In genomic region chr12:79842319-79842718, GRCm38 (mm10) we compare ENCODE assay signal across 9 mouse cellular contexts.
A peak's percentile ranks its signal among the peaks of the same experiment; 100 is the strongest.
DNase-seq lines count a peak whose midpoint lies in the region; ATAC-seq and TF ChIP-seq lines count a peak whose summit lies in the region.
"Had no signal": no experiment of that assay in that cellular context is flagged by ENCODE, and none has a peak within 500 bp of the region (broad histone marks: within the 10 kb centered on the region; RNA-seq: fewer than 3 reads in every experiment).

No protein-coding gene starts in this region.

- WGBS in kidney, embryonic 16.5 days = 14% methylated on average over 7 of the region's 7 CpGs
- 37% methylated on average over 7 of the region's 7 CpGs for WGBS in kidney, adult 2 months
- WGBS in embryonic facial prominence, embryonic 12.5 days = 13% methylated on average over 7 of the region's 7 CpGs
- WGBS in hindbrain, embryonic 14.5 days = 50% methylated on average over 7 of the region's 7 CpGs
- WGBS in macrophage (ENCODE audit: missing documents) = 49% methylated on average over 7 of the region's 7 CpGs

- peak overlapping the region; percentile 97 for H3K27ac ChIP-seq in kidney, embryonic 16.5 days (ENCODE audit: low read length)
- no peak overlapping the region for H3K27ac ChIP-seq in kidney, adult 2 months (ENCODE audit: insufficient read depth, low read depth, low read length)
- H3K27ac ChIP-seq in embryonic facial prominence, embryonic 12.5 days = peak overlapping the region; percentile 92
- 0 out of 2 replicates have a peak overlapping the region, but pooled peaks have one; percentile 16 for H3K27ac ChIP-seq in hindbrain, embryonic 14.5 days
- H3K27ac ChIP-seq in macrophage = peak overlapping the region; percentile 59

- 0 out of 2 replicates have a peak overlapping the region, but pooled peaks have one; percentile 13 for H3K4me2 ChIP-seq in kidney, embryonic 16.5 days (replicated peaks; ENCODE audit: low read depth, low read length)
- no peak overlapping the region; the same call in 1 of the 2 replicates for H3K4me2 ChIP-seq in embryonic facial prominence, embryonic 12.5 days (replicated peaks)
- no peak overlapping the region for H3K4me2 ChIP-seq in hindbrain, embryonic 14.5 days (replicated peaks)

- no peaks in the 10 kb centered on the region for H3K79me2 ChIP-seq in macrophage (ENCODE audit: inconsistent target)

- no peak overlapping the region for H3K4me3 ChIP-seq in kidney, embryonic 16.5 days (ENCODE audit: low read length)
- H3K4me3 ChIP-seq in kidney, adult 2 months (ENCODE audit: insufficient read depth, low read depth, low read length) = no peak overlapping the region
- no peak overlapping the region for H3K4me3 ChIP-seq in embryonic facial prominence, embryonic 12.5 days
- no peak overlapping the region for H3K4me3 ChIP-seq in hindbrain, embryonic 14.5 days (replicated peaks; ENCODE audit: low read length)
- no peak overlapping the region for H3K4me3 ChIP-seq in macrophage (ENCODE audit: inconsistent target)

- TF ChIP-seq POLR2A in kidney, adult 2 months (IDR thresholded peaks at IDR 0.05; ENCODE audit: low read depth, low read length) = no peak

- TF ChIP-seq CTCF in kidney, adult 2 months (conservative IDR thresholded peaks at IDR 0.05; ENCODE audit: insufficient read depth, insufficient read length, low read depth, low read length) = no peak

- H3K36me3 ChIP-seq in kidney, embryonic 16.5 days (ENCODE audit: insufficient read depth, low read length) = no peaks in the 10 kb centered on the region
- no peaks in the 10 kb centered on the region for H3K36me3 ChIP-seq in kidney, adult 2 months (ENCODE audit: control insufficient read depth, insufficient read depth, low read length)
- H3K36me3 ChIP-seq in embryonic facial prominence, embryonic 12.5 days = no peaks in the 10 kb centered on the region
- no peaks in the 10 kb centered on the region for H3K36me3 ChIP-seq in hindbrain, embryonic 14.5 days (replicated peaks; ENCODE audit: control insufficient read depth, insufficient read depth)
- no peaks in the 10 kb centered on the region for H3K36me3 ChIP-seq in macrophage (ENCODE audit: inconsistent target)

- no peaks in the 10 kb centered on the region for H3K27me3 ChIP-seq in kidney, embryonic 16.5 days (ENCODE audit: insufficient read depth, low read length)
- no peaks in the 10 kb centered on the region for H3K27me3 ChIP-seq in kidney, adult 2 months (replicated peaks; ENCODE audit: control insufficient read depth, insufficient read depth, low read length)
- no peaks in the 10 kb centered on the region for H3K27me3 ChIP-seq in embryonic facial prominence, embryonic 12.5 days
- H3K27me3 ChIP-seq in hindbrain, embryonic 14.5 days (ENCODE audit: control insufficient read depth, insufficient read depth, low read length) = no peaks in the 10 kb centered on the region
- H3K27me3 ChIP-seq: Patski had no signal

- no peaks in the 10 kb centered on the region for H3K9me3 ChIP-seq in kidney, embryonic 16.5 days (ENCODE audit: low read length)
- H3K9me3 ChIP-seq in embryonic facial prominence, embryonic 12.5 days = no peaks in the 10 kb centered on the region
- H3K9me3 ChIP-seq in hindbrain, embryonic 14.5 days (ENCODE audit: control insufficient read depth, low read length) = no peaks in the 10 kb centered on the region

- DNase-seq in kidney, adult 2 months = no peak
- DNase-seq in hindbrain, embryonic 14.5 days (ENCODE audit: low spot score) = no peak
- no peak for DNase-seq in adipocyte (ENCODE audit: low spot score)
- no peak for DNase-seq in spleen, postnatal 4 days (ENCODE audit: low spot score in 2 of 2)

- peaks cover 94% of the 10 kb centered on the region for H3K4me1 ChIP-seq in kidney, embryonic 16.5 days (ENCODE audit: insufficient read depth, low read length)
- no peaks in the 10 kb centered on the region for H3K4me1 ChIP-seq in kidney, adult 2 months (ENCODE audit: control insufficient read depth, insufficient read depth, low read length)
- H3K4me1 ChIP-seq in embryonic facial prominence, embryonic 12.5 days = peaks cover 97% of the 10 kb centered on the region
- peaks cover 21% of the 10 kb centered on the region for H3K4me1 ChIP-seq in hindbrain, embryonic 14.5 days (replicated peaks; ENCODE audit: control insufficient read depth, insufficient read depth, low read length)

- peak overlapping the region; percentile 50 for H3K9ac ChIP-seq in kidney, embryonic 16.5 days (replicated peaks; ENCODE audit: low read length)
- no peak overlapping the region for H3K9ac ChIP-seq in embryonic facial prominence, embryonic 12.5 days
- H3K9ac ChIP-seq in hindbrain, embryonic 14.5 days = no peak overlapping the region

- peak; percentile 85 for ATAC-seq in kidney, embryonic 16.5 days (ENCODE audit: low FRiP score, low TSS enrichment)
- peak; percentile 54; the same call in 1 of the 2 replicates for ATAC-seq in embryonic facial prominence, embryonic 12.5 days (ENCODE audit: insufficient number of reproducible peaks, insufficient read depth, low FRiP score, low TSS enrichment)
- ATAC-seq in hindbrain, embryonic 14.5 days (ENCODE audit: low FRiP score) = no peak
- ATAC-seq in erythroblast, adult 5-6 weeks (replicated peaks; ENCODE audit: low FRiP score, poor library complexity, severe bottlenecking) = no peak
- ATAC-seq: Patski had no signal

Comparison
In these comparisons a context has a peak if more than half of its experiments do, and no peak if none do; other contexts are left out.
1. ATAC-seq: peak in kidney, embryonic 16.5 days (single experiment) and embryonic facial prominence, embryonic 12.5 days (single experiment); none in hindbrain, embryonic 14.5 days (single experiment) and erythroblast, adult 5-6 weeks (single experiment).